ENCODE assay signal across 23 mouse cellular contexts in genomic region chr10:26351129-26351738, GRCm38 (mm10). TPM values are rescaled to one million over a fixed set of nuclear protein-coding genes. Genes with fewer than 3 reads are reported as not detected.
A peak's percentile ranks its signal among the peaks of the same experiment; 100 is the strongest.
DNase-seq lines count a peak whose midpoint lies in the region; ATAC-seq and TF ChIP-seq lines count a peak whose summit lies in the region.
"Had no signal": no experiment of that assay in that cellular context is flagged by ENCODE, and none has a peak within 500 bp of the region (broad histone marks: within the 10 kb centered on the region; RNA-seq: fewer than 3 reads in every experiment).

No protein-coding gene starts in this region.

- no peak for TF ChIP-seq CTCF in heart, postnatal 0 days (IDR thresholded peaks at IDR 0.05; ENCODE audit: low read depth)
- TF ChIP-seq CTCF in liver, embryonic 14.5 days (IDR thresholded peaks at IDR 0.05; ENCODE audit: low read depth), result no peak

- no peak overlapping the region for H3K4me3 ChIP-seq in heart, postnatal 0 days (ENCODE audit: low read depth, low read length)
- H3K4me3 ChIP-seq in liver, embryonic 14.5 days (ENCODE audit: insufficient read depth in 1 of 2, low read depth in 2 of 2, low read length in 2 of 2), result no peak overlapping the region
- H3K4me3 ChIP-seq: erythroblast, embryonic 14.5 days; heart, adult 2 months; kidney, embryonic 15.5 days; left cerebral cortex, adult 2 months; megakaryocyte, embryonic 14.5 days had no signal

- no peak for ATAC-seq in heart, postnatal 0 days (ENCODE audit: insufficient read depth, low read depth)
- peak; percentile 70 for ATAC-seq in liver, embryonic 14.5 days (ENCODE audit: insufficient read depth)
- ATAC-seq: forebrain, embryonic 14.5 days; inflammation-experienced regulatory T-cells, adult 6 months had no signal

- 85% methylated on average over 7 of the region's 7 CpGs for WGBS in heart, postnatal 0 days
- 66% methylated on average over 7 of the region's 7 CpGs for WGBS in liver, embryonic 14.5 days (ENCODE audit: insufficient replicate concordance)

- H3K4me1 ChIP-seq in heart, postnatal 0 days (ENCODE audit: control insufficient read depth, insufficient read depth), result no peaks in the 10 kb centered on the region
- peaks cover 0 to 2% of the 10 kb centered on the region in 2 experiments; a peak in 2 of 4 replicates for H3K4me1 ChIP-seq in liver, embryonic 14.5 days (replicated peaks; ENCODE audit: control insufficient read depth in 2 of 2, insufficient read depth in 2 of 2, low read length in 1 of 2)
- H3K4me1 ChIP-seq: kidney, embryonic 15.5 days had no signal

- 0 out of 2 replicates have a peak, but pooled peaks cover 4% of the 10 kb centered on the region for H3K36me3 ChIP-seq in heart, postnatal 0 days (replicated peaks; ENCODE audit: control insufficient read depth, insufficient read depth, low read length)
- no peaks in the 10 kb centered on the region for H3K36me3 ChIP-seq in liver, embryonic 14.5 days (replicated peaks; ENCODE audit: control insufficient read depth, insufficient read depth, low read depth)

- H3K9ac ChIP-seq in heart, postnatal 0 days (replicated peaks; ENCODE audit: low read depth, low read length), result no peak overlapping the region
- no peak overlapping the region for H3K9ac ChIP-seq in liver, embryonic 14.5 days (replicated peaks)
- H3K9ac ChIP-seq: kidney, embryonic 15.5 days had no signal

- no peaks in the 10 kb centered on the region for H3K9me3 ChIP-seq in heart, postnatal 0 days (replicated peaks; ENCODE audit: control insufficient read depth, low read length)
- H3K9me3 ChIP-seq in liver, embryonic 14.5 days (ENCODE audit: control insufficient read depth, low read length), result no peaks in the 10 kb centered on the region
- H3K9me3 ChIP-seq: kidney, embryonic 15.5 days had no signal

- H3K27ac ChIP-seq in heart, postnatal 0 days (ENCODE audit: low read depth), result peak overlapping the region; percentile 25; the same call in 1 of the 2 replicates
- no peak overlapping the region for H3K27ac ChIP-seq in liver, embryonic 14.5 days
- H3K27ac ChIP-seq: heart, adult 2 months; kidney, embryonic 15.5 days; left cerebral cortex, adult 2 months had no signal

- no peak overlapping the region for H3K4me2 ChIP-seq in heart, postnatal 0 days (ENCODE audit: low read depth, low read length)
- H3K4me2 ChIP-seq in liver, embryonic 14.5 days (ENCODE audit: low read depth), result no peak overlapping the region
- H3K4me2 ChIP-seq: kidney, embryonic 15.5 days had no signal

- intact Hi-C loops in heart, postnatal 25 days (cut with DNase I), result no loop called here

- TF ChIP-seq EP300 in heart, postnatal 0 days (IDR thresholded peaks at IDR 0.05; ENCODE audit: low read depth), result no peak
- TF ChIP-seq EP300 in liver, embryonic 14.5 days (IDR thresholded peaks at IDR 0.05; ENCODE audit: low read depth), result no peak

- DNase-seq in heart, postnatal 0 days (ENCODE audit: low spot score), result no peak
- DNase-seq in heart, postnatal 25 days (ENCODE audit: low spot score), result no peak
- DNase-seq in thymus, postnatal 14 days, result peak; percentile 35
- DNase-seq in thymus, adult 18-20 months, result no peak
- DNase-seq in liver, embryonic 14.5 days (ENCODE audit: low read depth in 3 of 3, low spot score in 3 of 3), result peak in 1 of 3 experiments; percentile 13
- DNase-seq in spleen, postnatal 10 days (ENCODE audit: low spot score in 2 of 2), result no peak
- DNase-seq in retina, embryonic 14.5 days (ENCODE audit: low spot score), result no peak
- DNase-seq: cerebellum, adult 2 months; cerebellum, postnatal 36 days; gastrocnemius, postnatal 25 days; heart, adult 2 months; kidney, postnatal 4 days; layer of hippocampus, adult 9-11 months; left cerebral cortex, postnatal 4 days; lung, adult 18-20 months; midbrain, embryonic 14.5 days; right cerebral cortex, postnatal 25 days had no signal

- H3K27me3 ChIP-seq in heart, postnatal 0 days (ENCODE audit: control insufficient read depth, insufficient read depth, low read length), result no peaks in the 10 kb centered on the region
- H3K27me3 ChIP-seq in liver, embryonic 14.5 days (ENCODE audit: control insufficient read depth, insufficient read depth, low read length), result no peaks in the 10 kb centered on the region
- H3K27me3 ChIP-seq: kidney, embryonic 15.5 days; megakaryocyte, embryonic 14.5 days had no signal

RNA-seq across cellular contexts. Expression of gene L3mbtl3, which starts 24.5 kb away (rescaled TPM):
- total RNA-seq in heart, postnatal 0 days (2014; rRNA removed; ENCODE audit: low replicate concordance), result 5.1 and 9.7 TPM in 2 replicates
- polyA plus RNA-seq in heart, postnatal 0 days (2015; fragmentation: Nextera tagmentation; extraction: Ambion mirVana), result 4.7 and 5.2 TPM in 2 replicates
- 1 to 10 TPM; 6.7 to 8.2 TPM for total RNA-seq in heart, postnatal 25 days (2021)
- polyA plus RNA-seq in liver, embryonic 14.5 days (2012; rRNA removed), result 1.8 and 2.3 TPM in 2 replicates
- polyA plus RNA-seq in liver, embryonic 14.5 days (2014; fragmentation: Nextera tagmentation; extraction: Ambion mirVana), result 0.94 and 2.2 TPM in 2 replicates
